Mouse (Mus musculus) adrenal gland, adult 2 months (tissue): Measurements from ENCODE around the gene Frmd8. TPM values are rescaled to one million over a fixed set of nuclear protein-coding genes. Genes with fewer than 3 reads are reported as not detected.
A peak's percentile ranks its signal among the peaks of the same experiment; 100 is the strongest.

Experiments used
- DNase-seq: peaks from one replicate; pipeline ENCODE4 v3.0.0; 2021
- long read RNA-seq: library from polyadenylated mRNA; stranded (forward); transcript quantifications from one replicate; pipeline ENCODE4 v2.0.0, GENCODE M21; 2021
- polyA plus RNA-seq: library from polyadenylated mRNA; depleted of rRNA; stranded (reverse); fragments of >200 nt; gene quantifications from 2 replicates; pipeline ENCODE4 v1.2.3, GENCODE M21; 2012; rRNA removed
- total RNA-seq, 2 experiments: library from RNA; stranded (reverse); gene quantifications; 2 replicates each; pipeline ENCODE4 v1.2.3; 2021

The Frmd8 gene
- 10 to 100 TPM; 41.2 to 51.4 TPM for total RNA-seq
- 27.8 and 36.4 TPM in 2 replicates for polyA plus RNA-seq
- long read RNA-seq, full-length matches to known transcripts: 74 of 93 reads
- long read RNA-seq, partial matches to known transcripts: 1 of 93 reads
- long read RNA-seq, other reads (novel, unspliced or antisense): 18 of 93 reads

DNA sequence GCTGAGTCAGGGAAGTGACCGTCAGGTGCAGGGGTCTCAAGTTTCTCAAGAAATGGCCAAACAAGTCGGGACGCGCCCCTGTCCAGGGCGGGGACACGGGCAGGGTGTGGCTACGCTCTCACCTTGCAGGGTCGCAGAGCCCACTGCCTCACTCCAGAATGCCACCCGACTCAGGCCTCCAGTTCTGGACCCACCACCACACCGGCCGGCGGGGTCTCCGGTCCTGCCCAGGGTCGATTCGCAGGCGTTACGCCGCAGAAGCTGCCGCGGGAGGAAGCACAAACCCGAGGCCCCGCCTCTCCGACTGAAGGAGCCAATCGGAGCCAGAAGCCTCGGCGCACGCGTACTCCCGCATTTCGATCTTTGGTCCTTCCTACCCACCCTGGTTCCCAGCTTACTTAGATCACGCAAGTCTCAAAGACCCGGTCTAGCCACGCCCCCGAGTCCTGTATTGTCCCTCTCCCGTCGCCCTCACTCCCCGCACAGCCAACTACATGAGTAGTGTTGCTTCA, at the start of gene Frmd8:
Frmd8 (minus strand) TSS at position 306 of the 512 bp plus-strand sequence.
- peak; percentile 95 for DNase-seq

DNA sequence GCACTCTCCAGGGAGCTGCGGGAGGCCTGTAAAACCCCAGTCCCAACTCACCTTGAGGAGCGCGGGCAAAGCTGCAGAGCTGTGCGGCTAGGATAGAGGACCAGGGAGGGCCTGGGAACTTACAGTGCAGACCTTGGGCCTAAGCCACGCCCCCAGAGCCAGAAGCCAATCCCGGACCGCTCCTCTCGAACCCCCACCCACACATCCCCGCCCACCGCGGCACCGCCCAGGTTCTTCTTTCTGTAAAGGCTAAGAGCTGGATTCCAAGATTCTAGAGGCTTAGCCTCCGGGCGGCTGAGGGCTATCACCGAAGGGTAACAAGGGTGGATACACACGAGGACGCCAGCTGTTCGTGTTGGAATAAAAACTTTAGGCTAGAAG, 49.6 kb upstream of the Frmd8 start, which contains the start of gene Cdc42ep2:
Cdc42ep2 (minus strand) TSS at position 104 of the 381 bp plus-strand sequence.
- peak; percentile 98 for DNase-seq

DNA sequence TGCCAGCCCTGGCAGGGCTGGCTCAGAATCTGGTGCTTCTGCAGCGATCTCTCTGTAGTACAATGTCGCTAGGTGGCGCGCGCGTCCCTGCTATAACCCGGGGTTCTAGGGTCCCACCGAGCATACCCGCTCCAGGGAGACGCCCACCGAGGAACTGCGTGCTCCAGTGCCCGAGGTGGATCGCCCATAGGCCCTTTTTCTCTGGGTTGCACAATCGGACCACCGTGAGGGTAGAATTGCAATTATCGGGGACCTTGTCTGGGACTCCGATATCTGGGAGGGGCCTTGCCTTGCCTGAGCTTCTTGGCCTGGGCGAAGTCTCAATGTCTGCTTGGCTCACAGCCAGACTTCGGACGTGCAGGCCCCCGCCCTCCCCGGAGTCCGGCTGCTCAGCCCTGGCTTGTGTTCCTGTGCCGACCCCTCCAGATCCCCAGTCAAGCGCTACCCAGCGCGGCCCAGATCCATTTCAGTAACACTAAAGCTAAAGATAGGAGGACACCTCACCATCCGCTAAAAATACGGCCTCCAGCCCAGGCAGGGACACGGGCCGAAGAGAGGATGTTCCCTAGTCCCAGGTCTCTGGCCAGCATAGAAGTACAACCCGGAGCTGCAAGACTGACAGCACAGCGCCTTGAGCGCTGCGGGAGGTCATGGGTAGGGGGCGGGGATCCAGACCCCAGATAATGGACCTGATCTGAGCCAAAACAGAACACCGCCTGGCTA, 49.1 kb upstream of the Frmd8 start:
- peak; percentile 89 for DNase-seq

DNA sequence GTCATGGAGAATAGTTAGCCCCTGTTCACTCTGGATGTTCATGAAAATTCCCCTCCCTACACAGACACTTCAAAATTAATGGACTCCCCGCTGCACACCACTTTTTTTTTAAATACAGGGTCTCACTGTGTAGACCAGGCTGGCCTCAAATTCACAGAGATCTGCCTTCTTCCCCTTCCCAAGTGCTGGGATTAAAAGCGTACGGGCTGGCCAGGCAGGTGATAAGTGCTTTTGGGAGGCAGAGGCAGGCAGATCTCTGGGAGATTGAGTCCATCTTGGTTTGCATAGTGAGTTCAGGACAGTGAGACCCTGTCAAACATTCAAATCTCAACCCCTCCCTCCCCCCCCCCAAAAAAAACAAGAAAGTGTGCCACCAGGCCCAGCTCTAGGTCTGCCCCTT, 47.9 kb upstream of the Frmd8 start:
- DNase-seq: no peak

DNA sequence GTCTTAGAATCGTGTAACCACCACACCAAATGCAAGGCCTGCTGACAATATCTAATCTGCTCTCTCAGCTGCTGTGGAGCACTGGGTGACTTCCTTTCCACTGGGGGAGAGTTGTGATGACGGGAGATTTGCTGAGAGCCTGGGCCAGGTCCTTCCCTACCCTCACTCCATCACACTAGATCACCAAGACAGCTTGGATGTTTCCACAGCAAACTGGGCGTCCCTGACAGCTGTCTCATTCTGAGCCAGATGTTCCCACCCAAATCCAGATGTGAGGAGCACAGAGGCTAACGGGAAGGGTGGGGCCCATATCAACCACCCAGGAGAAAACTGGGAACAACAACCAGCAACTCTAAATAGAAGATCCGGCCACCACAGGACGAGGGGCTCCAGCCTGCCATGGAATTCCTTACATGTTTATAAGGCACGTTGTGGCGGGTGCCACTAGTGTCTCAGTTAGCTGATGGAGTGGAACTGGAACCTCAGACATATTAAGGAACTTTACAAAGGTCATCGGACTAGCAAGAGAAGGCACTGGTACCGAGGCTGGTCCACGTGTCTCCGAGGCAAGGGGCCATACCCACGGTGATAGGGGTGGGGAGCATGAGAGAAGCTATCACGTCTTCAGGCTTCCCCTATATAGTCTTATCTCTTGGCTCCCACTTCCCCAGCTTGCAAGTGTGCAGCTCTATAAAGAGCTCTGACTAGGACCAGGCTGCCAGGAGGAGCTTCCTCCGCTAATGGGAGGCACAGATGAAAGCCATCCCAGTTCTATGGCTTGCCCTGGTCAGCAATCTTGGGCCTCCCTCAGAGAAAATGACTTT, 47.3 kb upstream of the Frmd8 start:
- no peak for DNase-seq

DNA sequence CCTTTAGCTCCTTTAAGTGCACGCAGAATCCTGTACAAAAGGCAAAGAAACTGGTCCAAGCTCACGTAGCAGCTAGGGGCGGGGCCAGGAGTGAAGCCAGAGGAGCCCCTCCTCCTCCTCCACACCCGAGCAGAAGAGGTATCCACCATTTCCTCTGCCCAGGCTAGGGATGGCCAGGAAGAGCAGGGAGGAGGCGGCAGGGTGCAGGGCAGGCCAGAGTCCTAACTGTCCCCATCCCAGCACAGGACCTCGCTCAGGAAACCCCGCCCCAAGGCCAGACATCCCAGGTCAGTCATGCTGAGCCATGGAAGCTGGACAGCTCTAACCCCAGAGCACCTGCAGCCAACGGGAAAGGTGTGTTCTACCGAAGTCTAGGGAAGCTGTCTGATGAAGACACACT, 46.6 kb upstream of the Frmd8 start:
- DNase-seq: peak; percentile 53

DNA sequence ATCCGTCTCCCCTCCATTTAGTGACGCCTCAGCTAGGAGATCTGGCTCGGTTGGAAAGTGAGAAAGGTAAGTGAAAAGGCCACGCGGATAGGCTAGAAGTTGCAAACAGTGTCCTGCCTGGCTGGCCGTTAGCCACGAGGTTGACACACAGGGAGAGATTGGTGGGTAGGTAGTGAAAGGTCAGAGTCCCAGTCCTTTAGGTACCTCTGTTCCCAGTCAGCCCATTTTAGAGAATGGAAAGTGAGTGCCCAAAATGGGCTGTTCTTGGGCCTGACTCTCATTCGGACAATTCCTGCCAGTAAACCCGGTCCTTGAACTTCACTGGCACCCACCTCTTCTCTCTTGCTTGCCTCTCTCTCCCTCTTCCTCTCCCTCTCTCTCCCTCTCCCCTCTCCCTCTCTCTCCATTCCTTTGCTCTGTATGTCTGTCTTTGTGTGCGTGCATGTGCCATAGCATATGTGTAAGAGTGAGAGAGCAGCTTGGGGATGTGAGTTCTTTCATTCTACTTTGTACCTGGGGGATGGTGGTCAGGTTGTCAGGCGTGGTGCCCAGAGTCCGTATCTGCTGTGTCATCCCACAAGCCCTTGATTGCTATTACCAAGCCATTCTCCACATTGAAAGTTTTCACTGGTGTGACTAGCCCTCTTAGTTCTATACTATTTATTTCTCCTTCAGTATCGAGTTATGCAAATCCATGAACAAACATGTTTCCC, 38.1 kb upstream of the Frmd8 start, which contains the start of gene Dpf2:
Dpf2 (minus strand) TSS at position 4 of the 713 bp plus-strand sequence.
- DNase-seq: no peak

DNA sequence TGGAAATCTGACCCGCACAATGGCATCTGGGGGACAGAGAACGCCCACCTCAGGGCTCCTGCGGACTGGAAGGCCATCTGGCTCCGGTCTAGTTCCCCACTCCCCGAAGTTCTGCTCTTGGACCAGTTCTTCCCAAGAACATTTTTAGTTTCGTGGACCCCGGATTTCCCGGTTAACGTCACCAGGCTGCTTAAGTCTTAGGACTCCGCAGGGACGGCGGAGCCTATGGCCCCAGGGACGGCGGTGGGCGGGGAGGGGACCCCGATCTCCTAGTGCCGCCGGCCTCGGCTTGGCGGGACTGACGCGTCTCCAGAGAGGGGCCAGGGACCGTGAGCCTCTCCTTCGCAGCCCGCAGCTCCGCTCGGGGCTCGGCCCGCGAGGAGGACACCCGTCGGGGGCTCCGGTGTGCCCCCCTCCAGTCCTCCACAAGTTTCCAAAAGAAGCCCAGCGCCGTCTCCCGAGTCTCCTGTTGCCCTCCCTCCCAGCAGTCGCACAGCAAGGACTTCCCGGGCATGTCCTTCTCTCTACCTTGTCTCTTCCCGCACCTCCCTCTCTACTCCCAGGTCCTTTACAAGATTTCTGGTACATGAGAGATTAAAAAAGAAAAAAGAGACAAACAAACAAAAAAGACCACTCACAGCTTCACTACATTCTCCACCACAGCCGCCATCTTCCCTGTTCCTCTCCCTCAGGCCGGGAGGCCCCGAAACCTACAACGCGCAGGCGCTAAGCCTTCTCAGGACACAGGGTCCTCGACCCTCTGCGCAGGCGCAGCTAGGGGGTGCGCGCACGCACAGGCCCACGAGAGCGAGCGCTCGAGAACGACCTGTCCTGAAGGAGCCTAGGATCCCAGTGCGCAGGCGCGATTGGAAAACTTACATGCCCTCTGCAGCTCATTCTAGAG, 37.3 kb upstream of the Frmd8 start:
- peak; percentile 99 for DNase-seq

DNA sequence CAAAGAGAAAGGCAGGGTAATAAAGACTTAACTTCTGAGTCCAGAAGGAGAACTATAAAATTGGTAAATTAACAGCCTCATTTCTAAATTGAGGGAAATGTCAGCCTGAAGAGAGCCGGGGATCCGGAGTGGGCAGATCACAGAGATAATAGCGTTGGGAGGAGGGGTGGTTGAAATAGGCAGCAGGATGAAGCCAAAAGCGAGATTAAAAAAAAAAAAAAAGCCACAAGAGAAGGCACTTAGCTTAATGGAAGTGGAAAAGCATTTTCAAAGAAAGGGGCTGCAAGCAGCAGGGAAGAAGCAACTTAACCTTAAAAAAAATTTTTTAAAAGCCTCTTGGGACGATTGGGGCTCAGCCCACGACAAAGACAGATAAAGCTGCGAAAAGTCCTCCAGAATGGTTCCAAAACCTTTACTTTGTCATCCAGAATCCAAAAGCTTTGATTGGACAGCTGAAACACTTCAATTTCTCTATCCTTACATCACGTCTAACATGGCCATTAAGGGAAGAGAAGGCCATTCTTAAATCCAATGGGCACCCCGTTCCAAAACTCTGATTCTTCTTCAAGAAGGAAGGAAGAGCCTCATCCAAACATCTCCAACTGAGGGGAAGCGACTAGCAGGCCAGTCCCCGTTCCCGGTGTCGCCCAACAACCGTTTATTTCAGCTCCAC, 36.5 kb upstream of the Frmd8 start:
- DNase-seq: no peak

DNA sequence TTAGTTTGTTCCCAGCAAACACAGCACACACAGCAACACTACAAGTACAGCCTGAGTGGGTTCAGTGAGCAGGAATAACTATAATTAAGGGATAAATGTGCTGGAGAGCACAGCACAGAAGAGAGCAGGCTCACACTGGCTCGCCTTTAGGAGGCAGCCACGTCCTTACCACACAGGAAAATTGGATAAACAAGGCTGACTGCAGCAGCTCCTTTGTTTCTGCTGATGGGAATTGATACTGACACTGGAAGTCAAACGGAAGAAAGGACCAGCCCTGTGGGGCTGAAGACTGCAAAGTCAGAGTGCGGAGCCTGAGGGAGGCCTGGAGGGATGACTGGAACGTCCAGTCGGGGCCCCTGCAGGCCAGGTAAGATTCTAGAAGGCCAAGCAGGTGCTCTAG, 35.1 kb upstream of the Frmd8 start:
- DNase-seq: no peak

DNA sequence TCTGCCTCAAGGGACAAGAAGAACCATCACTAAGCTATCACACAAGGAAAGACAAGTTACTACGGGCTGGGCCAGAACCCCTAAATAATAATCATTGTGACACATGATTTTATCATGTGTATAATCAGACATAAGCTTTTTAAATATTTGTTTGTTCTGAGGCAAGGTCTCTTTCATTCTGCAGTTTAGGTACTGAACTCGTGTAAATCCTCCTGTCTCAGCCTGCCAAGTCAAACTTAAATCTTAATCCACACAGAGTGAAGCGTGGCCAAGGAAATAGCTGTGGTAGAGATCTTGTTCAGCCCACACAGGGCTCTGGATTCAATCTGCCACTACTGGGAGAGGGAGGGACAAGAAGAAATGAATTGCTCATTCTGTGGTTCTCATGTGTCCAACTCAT, 32.2 kb upstream of the Frmd8 start:
- DNase-seq: no peak

DNA sequence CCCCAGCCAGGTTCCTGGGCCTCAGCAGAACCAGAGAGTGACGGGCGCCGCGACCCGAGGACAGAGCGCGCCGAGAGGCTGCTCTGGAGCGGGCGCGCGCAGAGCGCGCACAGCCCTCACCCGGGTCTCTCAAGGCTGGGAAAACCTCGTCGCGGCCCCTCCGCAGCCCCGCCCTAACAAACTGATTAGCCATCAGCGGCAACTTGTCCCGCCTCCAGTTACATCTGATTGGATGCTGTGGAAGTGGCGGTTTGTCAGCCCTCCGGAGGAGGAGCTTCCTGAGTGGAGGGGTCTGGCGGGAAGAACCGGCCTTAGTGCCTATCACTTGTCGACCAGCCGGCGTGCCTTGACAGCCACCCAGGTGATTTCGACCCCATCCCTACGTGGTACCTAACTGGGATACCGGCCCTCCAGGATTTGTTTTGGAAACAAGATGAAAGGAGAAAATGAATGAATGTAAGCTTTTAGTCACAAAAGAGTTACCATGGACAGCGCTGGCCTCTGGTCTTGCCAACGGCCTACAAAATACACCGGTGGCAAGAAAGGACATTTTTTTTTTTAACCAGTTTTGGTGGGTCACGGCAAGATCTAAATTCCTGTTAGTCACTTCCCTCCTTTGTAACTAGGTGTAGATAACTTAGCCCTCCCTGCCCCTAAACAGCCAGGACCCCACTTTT, 19.1 kb upstream of the Frmd8 start, which contains the start of gene Tigd3:
Tigd3 (minus strand) TSS at position 148 of the 677 bp plus-strand sequence.
- DNase-seq: peak; percentile 96

DNA sequence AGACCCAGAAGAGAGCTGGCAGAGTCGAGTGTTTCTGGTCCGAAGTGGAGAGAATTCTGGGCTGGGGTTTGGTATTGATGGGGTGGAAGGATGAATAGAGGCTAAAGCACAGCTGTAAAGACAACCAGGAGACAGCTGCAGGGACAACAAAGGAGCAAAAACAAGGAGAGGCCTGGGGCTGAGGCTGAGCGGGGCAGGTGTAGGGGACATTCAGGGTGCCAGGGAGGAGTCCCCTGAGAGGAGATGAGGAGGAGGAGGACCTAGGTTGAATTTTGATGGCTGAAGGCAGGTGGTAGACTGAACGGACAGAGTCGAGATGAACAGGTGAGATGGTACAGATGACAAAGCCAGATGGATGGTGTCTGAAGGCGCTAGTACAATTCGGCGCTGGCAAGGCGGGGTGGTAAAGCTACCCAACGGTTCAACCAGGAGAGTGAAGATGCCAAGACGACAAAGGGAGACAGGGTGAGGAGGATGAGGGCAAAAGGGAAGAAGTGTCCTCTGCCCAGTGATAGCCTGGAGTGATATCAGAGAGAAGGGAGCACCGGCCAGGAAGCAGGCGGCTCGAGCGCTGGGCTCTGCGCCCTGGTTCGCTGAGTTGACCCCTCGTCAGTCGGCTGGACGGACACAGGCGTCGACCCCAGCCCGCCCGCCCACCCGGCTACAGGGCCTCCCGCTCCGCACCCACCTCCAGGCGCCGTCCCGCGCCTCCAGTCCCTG, 18.4 kb upstream of the Frmd8 start:
- DNase-seq: no peak

DNA sequence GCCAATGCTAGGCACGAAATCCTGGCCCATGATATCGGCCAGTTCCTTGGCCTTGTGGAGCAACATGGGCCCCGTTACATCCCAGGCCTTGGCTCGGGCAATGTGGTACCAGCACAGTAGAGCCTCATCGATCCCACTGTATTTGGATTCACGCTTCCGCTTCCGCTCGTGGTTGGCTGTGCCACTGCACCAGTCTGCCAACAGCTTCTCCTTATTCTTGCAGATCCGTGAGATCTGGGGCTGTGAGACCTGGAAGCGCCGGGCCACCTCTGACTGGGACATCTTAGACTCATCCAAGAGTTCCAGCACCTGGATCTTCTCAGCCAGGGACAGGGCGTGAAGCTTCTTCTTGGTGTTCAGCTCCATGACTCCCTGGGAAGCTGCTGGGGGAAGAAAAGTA, 17.7 kb upstream of the Frmd8 start:
- DNase-seq: no peak

DNA sequence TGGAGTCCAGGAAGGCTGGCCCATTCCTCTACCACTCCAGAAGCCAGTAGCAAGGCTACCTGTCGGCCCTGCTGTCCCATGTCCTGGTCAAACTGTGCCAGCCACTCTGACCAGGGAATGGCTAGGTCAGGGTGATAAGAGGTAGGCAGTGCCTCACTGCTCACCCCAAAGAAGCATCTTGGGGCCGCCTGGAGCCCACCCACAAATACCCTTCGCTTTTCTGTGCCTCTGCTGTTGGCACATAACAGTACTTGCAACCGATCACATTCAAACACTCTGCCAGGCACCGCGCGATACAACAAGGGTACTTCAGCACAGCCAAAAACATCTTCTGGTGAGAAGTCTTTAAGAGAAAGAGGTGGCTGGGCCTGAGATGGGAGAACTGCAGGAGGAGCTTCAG, 17.2 kb upstream of the Frmd8 start:
- DNase-seq: no peak

DNA sequence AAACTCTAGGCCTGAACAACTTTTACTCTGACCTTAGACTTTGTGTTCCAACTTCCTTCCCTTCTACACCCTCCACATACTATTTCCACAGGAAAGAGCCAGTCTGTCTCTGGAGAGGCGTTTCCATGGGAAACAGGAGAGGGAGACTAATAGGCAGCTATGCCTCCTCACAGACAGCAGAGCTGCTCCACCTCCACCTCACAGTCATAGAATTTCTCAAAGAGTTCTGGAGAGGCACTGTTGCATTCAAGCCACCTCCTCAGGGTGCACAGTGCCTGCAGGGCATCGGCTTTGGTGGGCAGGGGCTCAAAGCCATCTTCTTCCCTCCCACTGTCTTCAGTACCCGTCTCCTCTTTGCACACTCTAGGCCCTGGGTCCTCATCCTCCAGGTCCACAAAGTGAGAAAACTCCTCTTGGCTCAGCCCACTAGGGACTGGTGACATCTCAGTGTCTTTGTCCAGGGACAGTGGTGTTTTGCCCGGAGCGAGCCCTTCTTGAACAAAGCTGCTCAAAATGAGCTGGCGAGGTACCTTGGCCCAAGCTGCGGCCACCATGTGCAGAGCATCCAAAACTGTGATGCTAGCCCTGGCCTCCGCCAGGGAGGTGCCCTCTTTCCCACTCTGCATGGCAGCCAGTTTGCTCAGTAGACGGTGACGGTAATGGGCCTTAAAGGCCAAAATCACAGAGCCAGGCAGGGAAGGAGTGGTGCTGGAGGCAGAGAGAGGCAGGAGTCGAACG, 16.6 kb upstream of the Frmd8 start:
- DNase-seq: no peak

DNA sequence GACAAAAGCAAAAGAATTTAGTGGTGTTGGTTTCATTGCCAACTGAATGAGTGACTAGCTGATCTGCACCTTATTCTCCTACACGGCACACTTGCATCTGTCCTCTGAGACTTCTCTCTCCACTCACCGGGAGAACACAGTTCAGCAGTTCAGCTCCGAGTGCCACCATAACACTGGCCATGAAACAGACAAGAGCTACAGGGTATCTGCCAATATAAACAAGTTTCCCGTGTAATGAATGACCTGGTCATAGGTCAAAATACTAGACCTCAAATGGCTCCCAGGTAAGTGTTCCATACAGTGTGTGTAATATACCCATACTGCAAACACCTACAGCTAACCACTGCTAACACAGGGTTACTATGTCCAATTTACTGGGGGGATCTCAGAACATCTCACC, 14.1 kb upstream of the Frmd8 start:
- DNase-seq: no peak

DNA sequence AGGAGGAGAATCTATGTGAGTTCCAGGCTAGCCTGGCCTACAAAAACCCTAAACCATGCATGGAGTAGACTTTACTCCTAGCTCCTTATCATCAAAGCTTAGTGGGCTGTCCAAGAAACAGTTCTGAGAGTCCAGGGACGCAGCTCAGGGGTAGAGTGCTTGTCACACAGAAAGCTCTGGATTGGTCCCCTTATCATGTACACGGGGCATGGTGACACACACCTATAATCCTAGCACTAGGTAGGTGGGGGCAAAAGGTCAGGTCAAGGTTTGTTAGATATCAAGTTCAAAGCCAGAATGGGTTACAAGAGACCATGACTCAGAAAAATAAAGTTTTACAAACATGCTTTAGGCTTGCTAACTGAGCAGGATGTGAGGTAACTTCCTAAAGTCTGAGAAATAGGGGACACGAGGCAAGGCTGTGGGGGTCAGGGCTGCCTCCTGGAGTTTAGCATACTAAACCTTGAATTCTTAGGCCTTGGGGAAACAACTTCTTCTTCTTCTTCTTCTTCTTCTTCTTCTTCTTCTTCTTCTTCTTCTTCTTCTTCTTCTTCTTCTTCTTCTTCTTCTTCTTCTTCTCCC, 12.3 kb upstream of the Frmd8 start:
- no peak for DNase-seq
